Mouse (Mus musculus): ENCODE measurements around the gene Plce1.

- TF ChIP-seq CTCF (IDR thresholded peaks at IDR 0.05; ENCODE audit: low read depth) (no peak), EP300 (IDR thresholded peaks at IDR 0.05; ENCODE audit: low read depth) (no peak)
These were observed 279.5 kb downstream of the Plce1 start for GRCm38 (mm10) chr19:38760441-38760840.

Measured in liver, embryonic 14.5 days (tissue).